Mouse (Mus musculus) right cerebral cortex, postnatal 10 days (tissue): Measurements from ENCODE around the gene Slc48a1.

Experiments used
- DNase-seq, 2 experiments: peaks; one replicate each; pipeline ENCODE4 v3.0.0; 2021; ENCODE audit warnings: low spot score in 2 of 2

The Slc48a1 gene

DNA sequence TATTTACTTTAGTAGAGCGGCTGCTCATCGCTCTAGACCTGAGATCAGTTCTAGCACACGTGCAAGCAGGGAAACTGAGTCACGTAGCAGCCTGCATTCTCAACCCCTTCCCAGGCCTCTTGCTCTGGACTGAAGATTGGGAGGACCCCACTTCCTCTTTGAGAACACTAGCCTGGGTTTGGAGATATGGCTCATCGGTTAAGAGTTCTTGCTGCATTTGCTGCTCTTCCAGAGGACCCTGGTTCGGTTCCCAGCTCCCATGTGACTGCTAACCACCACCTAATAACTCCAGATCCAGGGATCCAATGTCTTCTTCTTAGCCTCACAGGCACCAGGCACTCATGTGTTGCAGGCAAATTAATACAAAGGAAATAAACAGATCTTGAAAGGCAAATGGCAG lies 63.1 kb downstream of the Slc48a1 start:
- DNase-seq = no peak

DNA sequence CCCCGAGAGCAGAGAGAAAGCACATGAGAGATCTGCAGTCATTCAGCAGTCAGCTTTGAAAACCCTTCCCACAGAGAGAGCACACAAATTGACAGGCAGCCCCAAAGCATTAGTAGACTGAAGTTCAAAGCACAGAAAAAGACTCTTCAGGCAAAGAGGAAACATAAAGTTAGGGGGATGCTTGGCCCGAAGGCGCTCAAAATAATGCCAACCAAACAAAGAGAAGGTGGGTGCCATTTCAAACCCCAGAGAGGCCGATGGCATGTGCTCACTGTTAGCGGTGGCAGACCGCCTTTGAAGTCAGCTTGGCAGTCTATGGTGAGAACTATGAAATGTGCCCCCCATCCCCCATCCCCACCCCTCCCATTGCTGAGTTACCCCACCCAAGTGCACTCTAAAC lies 63.7 kb downstream of the Slc48a1 start:
- no peak for DNase-seq
